Mouse (Mus musculus) regulatory T cell (primary cell): Measurements from ENCODE around the gene Slc25a5.

ENCODE experiments used
- in situ Hi-C: fragments of 300-600 bp; cut with MboI, MseI; formaldehyde crosslinking; loops from one replicate; pipeline ENCODE4 v1.15.1; 2025; ENCODE audit warnings: high pct_unique_total_duplicates

Slc25a5 gene

DNA sequence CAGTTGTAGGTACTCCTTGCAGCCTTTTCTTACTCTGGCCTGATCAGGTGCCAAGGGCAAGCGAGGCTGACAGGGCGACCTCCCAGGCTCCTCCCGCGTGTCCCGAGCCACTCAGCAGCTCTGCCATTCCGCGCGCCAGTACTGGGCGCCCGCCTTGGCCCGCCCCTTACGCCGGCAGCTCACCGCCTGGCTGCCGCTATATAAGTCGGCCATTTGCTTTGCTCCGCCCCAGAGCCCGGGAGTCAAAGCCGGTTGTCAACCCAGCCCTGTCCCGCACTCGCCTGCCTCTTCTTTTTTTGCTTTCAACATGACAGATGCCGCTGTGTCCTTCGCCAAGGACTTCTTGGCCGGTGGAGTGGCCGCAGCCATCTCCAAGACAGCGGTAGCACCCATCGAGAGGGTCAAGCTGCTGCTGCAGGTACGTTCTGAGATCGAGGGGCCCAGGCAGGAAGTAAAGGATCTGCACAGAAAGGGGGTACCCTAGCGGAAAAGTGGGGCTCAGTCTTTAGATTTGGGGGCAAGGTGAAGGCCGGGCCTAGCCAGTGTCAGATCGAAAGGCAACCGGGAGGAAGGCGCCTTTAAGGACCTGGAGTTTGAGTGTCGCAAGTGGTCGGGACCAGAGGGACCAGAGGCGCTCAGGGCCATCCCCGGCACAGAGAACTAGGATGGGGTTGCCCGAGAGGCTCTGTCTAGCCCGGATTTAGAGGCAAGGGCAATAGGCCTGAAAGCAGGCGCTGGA is at the start of gene Slc25a5:
Gene Slc25a5 (plus strand): TSS at position 228 of the 739 bp plus-strand sequence.
- in situ Hi-C loops, result loop anchor here (10.0 kb wide), 1 partner anchor 891 kb away; no protein-coding TSS in a partner anchor

DNA sequence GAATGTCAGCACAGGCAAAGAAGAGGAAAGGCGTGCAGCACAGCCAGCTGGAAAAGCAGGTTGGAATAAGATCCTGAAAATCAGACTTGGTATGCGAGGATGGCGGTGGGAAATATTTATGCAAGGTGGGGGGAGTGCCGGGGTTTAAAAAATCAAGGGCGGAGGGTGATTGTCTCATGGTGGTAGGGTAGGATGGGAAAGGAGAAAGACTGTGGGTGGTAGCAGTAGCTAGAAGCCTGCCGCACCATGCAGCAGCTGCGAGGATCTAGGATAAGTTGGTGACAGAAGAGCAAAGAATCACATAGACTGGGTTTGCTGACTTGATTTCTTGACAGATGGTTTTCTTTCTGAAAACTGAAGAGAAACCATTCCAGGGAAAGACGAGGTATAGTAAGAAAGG is 48.7 kb upstream of the Slc25a5 start:
- in situ Hi-C loops, result no loop called here

DNA sequence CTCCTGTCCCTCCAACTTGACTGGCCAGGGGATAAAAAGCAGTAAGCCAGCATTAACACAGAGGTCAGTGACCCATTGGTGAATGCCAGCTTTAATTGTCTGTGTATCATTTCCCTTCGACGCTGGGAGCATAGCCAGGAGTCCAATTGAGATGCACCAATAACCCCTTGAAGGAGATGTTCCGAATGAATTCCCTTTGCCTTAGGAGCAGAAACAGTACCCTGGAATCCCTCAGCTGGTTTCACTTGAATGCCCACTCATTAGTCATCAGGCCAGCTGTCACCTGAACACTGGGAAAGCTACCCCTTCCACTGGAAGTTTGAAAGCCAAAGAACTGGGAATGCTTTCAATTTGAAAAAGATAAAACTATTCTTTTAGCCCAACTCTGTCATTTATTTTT is 46.9 kb upstream of the Slc25a5 start:
- in situ Hi-C loops, result no loop called here

DNA sequence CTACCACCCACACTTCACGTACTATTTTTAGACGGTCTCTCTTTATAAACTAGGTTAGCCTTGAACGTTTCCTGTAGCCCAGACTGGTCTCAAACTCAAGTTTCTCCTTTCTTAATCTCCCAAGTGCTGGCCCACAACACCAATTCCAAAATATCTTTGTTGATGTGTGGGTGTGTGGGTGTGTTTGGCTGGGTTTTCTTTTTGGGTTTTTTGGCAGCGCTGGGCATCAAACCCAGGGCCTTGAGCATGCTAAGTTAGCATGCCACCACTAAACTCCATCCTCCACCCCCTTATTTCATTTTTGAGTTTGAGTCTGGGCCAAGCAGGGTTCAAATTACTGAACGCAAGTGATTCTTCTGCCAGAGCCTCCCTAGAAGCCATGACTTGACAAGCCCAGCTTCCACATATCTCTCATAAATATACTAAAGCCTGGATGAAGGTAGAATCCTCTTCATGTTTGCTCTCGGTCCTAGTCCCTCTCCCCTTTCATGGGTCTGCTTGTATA is 46.1 kb upstream of the Slc25a5 start:
- in situ Hi-C loops, result no loop called here

DNA sequence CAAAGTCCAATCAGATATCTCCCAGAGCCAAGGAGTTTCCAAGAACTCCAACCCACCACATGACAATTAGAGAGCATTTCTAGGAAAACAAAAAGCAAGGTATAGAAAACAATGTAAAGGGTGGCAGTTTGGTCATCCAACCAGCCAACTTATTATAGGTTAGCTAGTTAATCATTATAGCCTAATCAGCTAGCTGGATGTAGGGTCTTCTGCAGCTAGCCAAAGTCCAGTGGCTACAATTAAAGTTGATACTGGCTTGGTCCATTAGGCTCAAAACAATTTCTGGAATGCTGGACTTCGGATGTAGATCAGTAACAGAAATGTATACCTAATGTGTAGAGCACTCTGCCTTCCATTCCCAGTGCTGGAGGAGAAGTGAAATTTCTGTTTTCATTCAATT is 44.9 kb upstream of the Slc25a5 start:
- in situ Hi-C loops, result no loop called here

DNA sequence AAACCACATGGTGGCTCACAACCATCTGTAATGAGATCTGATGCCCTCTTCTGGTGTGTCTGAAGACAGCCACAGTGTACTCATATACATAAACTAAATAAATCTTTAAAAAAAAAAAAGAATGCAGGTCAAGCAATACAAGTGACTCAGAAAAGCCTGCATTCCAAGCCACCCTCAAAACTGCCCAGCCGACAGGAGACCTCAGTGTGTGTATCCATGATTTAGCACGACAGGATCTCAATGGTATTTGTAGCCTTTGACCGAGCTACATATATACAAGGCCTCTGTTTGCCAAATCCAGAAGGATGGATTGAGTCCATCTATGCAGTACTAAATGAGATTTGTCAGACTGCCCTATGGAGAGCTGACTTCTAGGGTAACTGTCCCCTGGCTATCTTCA is 42.9 kb upstream of the Slc25a5 start:
- in situ Hi-C loops, result no loop called here

DNA sequence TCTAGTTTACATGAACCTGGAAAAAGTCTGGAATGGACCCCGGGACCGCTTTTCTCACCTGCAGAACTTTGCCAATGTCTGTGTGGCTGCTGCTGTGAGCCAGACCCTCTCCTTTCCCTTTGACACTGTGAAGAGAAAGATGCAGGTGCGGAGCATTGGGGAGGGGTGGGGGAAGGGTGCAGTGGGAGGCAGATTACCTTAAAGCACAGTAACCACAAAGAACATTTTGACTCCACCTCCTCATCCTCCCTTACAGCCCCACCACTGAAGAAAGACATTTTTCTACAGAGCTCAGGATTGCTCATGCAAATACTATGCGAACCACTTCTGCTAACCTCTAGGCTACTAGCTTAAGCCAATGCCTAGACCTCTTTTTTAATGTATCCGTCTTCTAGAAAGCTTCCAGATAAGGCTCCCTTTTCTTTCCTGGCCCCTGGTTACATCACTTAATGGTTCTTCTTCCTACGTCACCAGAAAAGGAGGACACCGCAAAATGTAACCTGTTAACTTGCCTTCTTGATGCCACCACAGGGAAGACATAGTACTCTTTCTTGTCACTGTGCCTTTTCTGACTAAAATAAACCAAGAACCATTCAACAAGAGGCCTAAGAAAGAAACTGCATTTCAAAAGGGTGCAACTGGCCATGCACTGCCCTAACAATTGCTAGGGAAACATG is 37.5 kb upstream of the Slc25a5 start:
- in situ Hi-C loops, result no loop called here

DNA sequence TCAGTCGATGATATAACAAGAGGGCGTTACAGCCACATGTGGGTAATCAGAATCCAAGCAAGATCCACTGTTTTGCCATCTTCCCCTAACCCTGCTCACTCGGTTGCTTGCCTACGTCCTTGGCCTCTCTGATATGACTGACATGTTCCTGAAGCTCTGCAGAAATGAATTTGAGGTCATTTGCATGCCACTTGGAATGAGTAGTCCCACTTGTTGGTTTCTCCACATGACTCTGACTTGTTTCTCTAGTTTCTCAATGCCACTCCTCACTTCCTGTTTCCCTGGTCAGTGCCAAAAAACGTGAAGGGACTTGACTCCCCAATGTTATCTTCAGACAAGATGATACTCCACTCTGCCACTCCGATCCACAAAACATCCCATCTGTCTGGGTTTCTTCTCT is 36.9 kb upstream of the Slc25a5 start:
- in situ Hi-C loops, result no loop called here

DNA sequence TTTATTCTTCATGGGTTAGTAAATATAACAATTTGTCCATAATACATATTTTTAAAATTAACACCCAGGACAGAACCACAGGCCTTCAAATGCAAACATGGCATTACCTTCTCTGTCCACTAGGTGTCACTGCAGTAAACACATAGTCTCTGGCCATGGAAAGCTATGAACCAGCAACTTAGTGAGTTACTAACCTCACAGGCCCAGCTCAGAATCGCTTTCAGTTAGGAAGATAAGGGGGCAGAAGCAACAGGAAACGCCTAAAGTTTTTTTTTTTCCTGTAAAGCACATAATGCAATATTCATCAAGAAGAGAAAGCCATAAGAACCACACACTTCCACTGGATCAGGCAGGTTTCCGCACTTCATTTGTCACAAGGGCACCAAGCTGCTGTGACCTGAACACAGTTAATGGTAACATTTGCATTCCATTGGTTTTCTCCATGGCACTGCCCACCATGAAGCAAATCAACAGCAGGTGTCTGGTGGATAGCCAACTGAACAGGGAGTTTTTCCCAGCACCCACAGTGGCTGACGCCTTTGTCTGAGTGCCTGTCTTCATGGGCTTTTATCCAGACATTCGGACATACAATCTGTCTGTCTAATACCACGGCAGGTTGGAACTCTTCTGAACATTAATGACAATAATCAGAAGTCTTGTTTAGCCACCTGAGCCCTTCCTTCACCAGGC is 34.4 kb upstream of the Slc25a5 start:
- in situ Hi-C loops, result no loop called here

DNA sequence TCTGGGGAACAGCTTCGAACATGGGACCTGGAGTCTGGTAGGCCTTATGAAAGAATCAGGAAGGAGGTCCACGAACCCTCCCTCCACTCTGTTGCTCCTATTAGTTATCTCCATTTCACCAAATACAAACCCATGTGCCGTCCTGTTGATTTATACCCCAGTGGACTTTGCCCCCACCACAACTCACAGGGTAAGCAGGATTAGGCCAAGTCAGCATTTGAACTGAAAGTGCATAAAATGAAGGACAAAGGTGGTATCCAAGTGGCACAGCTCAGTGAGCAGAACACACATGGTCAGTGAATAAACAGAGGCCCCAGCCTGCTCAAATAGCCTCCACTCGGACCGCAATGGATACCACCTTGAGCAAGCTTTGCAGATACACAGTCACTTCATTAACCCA is 33.2 kb upstream of the Slc25a5 start:
- in situ Hi-C loops, result no loop called here

DNA sequence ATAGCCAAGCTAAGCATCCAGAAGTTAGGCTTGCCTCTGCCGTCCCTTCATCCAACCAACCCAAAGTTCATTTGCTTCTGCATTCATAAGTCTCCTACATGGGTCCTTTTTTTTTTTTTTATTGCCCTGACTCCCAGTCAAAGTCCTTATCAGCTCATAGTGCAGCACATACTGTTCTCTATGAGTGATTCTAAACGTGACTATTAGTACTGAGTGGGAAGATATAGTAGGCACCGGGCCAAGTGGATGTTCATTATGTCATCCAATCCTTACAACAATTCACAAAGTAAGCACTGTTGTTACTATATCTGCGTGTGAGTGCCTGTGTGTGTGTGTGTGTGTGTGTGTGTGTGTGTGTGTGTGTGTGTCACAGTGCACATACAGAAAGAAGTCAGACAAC is 32.6 kb upstream of the Slc25a5 start:
- in situ Hi-C loops, result no loop called here

DNA sequence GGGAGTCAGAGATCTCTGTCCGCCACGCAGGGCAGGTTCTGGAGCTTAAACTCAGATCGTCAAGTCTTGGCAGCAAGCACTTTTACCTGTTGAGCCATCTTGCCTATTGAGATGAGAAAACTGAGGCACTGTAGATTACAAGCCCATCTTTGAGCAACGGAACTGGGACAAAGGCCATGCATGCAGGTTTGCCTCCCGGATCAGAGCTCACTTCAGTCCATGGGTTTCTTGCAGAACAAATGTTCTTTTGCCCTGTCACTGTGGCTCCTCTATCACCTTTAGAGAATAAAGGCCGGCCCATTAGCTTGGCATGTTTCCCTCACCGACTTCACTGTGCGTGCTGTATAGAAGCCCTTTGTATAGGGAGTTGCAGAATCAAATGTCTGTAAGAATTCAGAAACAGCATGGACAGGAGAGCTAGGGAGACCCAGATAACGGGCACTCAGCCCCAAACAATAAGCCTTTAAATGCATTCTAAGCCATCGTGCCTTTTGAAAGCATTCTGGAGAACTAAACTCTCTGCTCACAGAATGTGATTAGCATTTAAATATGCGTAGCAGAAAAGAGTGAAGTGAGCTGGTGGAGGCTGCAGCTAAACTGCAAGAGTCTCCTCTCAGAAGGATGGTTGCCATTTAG is 32.0 kb upstream of the Slc25a5 start:
- in situ Hi-C loops, result no loop called here

DNA sequence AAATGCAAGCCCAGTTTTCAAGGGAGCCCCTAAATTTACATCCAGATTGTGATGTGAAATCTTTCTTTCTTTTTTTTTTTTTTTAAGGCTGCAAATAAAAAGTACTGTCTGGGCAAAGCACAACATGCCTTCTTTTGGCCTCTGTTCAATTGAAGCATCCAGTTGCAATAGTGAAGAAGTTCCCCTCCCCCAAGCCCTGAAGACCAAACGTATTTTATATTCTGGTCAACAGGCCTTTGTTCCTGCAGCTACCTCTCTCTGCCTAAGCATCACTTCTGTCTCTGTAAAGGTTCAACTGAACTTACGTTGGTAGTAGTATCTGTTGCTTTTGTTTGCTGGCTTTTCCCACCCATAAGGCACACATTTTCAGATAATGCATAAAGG is 31.5 kb upstream of the Slc25a5 start:
- in situ Hi-C loops, result no loop called here

DNA sequence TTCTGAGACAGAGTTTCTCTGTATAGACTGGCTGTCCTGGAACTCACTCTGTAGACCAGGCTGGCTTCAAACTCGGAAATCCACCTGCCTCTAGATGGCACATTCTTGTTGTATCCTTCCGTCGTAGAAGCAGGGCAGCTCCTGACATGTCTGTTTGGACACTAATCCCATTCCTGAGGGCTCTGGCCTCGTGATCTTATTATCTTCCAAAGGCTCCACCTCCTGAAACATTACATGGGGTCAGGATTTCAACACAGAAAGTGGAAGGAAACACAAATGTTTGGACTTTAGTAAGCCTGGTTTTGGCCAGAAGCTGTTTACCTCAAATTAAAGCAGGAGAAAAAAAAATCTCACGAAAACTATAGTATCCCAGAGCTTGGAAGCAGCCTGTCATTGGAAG is 28.1 kb upstream of the Slc25a5 start:
- in situ Hi-C loops, result no loop called here

DNA sequence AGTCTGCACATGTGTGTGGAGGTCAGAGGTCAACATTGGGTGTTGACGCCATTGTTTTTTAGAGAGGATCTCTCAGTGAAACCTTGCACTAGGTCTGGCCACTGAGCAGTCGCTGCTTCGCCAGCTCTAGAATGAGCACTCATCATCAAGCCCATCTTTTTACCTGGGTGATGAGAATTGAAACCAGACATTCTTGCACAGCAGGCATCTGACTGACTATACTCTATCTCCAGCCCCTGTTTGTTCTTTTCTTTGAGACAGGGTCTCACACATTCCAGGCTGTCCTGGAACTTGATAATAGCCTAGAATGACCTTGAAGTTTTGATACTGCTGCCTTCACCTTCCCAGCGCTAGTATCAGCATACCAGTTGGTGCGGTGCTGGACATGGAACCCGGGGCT is 22.9 kb upstream of the Slc25a5 start:
- in situ Hi-C loops, result loop anchor here (5.0 kb wide), 1 partner anchor 55 kb away; no protein-coding TSS in a partner anchor

DNA sequence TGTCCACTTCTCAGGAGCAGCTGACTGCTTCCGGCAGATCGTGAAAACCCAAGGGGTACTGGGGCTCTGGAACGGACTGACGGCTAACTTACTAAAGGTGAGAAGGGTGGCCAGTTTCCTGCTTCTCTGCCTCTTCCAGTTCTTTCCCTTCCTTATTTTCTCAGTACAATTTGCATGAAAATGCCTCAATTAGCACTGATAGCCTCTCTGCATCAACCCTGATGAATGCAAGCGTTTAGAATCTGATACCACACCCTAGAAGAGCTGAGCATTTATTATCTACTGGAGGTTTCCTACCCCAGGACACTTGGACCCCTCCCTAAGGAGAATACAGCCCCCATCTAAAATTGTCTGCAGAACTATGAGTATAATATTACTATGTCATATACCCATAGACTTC is 19.9 kb upstream of the Slc25a5 start:
- in situ Hi-C loops, result no loop called here

DNA sequence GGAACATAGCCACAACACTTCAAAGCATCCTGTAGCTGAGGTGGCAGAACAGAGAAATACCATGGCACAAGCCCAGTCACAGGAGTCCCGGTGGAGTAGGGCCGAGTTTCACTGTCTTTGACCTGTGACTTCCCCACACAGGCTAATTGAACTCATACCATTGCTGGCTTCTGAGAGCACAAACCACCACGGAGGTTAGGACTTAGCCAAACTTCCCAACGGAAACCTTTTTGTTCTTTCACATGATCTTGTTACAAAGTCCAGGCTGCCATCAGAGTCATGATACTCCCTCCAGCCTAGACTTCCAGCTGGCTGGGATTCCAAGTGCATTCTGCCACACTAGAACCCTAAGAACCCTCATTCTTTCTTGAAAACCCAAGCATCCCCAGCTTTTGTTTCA is 17.8 kb upstream of the Slc25a5 start:
- in situ Hi-C loops, result no loop called here

DNA sequence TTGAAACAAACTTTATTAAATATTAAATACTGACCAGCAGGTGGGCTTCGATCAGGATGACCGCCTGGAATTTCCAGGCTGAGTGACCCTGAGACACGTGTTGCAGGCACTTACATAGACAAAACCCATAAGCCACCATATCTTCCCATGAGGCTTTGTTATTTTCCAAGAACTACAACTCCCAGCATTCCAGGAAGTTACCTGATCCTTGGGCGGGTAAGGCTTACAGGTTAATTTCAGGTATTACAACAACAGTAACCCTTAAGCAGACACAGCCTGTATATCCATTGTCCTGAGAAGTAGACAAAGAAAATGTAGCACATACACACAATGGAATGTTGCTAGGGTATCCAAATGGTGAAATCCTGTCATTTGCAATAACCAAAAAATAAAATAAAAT is 6.1 kb upstream of the Slc25a5 start:
- in situ Hi-C loops, result loop anchor here (10.0 kb wide), 1 partner anchor 1765 kb away; no protein-coding TSS in a partner anchor

DNA sequence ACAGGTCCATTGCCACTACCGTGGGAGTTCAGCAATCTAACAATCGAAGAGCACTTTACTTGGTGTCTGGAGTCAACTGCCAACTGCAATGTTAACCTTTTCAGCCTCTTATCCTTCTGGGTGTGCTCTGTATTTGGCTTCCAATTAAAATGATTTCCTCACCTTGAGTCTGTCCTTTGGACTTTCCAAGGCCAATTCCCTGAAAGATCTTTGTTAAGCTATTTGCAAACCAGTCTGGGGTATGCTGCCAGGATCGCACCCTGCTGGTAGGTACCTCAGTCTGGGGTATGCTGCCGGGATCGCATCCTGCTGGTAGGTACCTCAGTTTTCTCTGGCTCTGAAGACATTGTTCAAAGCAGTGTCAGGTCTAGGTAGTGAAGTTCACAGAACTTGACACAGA is 880 bp upstream of the Slc25a5 start:
- in situ Hi-C loops, result loop anchor here (10.0 kb wide), 1 partner anchor 890 kb away; no protein-coding TSS in a partner anchor

DNA sequence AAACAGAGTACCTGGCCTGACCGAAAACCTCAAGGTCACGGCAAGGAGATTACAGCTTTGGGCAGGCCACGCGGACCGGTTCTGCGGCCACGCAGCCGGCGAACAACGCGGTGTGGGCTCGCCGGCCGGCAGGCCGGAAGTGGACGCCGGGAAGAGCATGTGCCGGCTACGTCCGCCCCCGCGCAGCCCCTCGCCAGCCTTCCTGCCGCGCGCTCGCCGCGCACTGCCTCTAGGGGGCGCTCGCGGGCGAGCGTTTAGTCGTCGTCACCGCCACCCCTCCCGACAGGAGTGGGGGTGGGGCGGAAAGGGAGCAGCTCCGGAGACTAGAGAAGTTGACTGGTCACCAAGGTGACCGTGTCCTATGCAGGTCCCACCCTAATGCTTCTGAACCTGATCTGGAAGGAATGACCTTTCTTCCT is 721 bp downstream of the Slc25a5 start:
- in situ Hi-C loops, result loop anchor here (10.0 kb wide), 1 partner anchor 891 kb away; no protein-coding TSS in a partner anchor

DNA sequence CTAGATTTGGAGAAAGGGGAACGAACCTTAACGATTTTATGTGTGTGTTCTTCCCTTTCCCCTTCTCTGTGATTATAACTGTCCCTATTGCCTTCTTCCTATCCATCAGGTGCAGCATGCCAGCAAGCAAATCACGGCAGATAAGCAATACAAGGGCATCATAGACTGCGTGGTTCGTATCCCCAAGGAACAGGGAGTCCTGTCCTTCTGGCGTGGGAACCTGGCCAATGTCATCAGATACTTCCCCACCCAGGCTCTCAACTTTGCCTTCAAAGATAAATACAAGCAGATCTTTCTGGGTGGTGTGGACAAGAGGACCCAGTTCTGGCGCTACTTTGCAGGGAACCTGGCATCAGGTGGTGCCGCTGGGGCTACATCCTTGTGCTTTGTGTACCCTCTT is 1.3 kb downstream of the Slc25a5 start:
- in situ Hi-C loops, result loop anchor here (10.0 kb wide), 1 partner anchor 892 kb away; no protein-coding TSS in a partner anchor
